Mouse (Mus musculus): ENCODE results near the gene Plekhg6. TPM values are rescaled to one million over a fixed set of nuclear protein-coding genes. Genes with fewer than 3 reads are reported as not detected.

Plekhg6 gene
- polyA plus RNA-seq, 2 experiments, result 0.38 to 0.39 TPM

- no peak for DNase-seq (ENCODE audit: low read depth in 3 of 3, low spot score in 3 of 3)
- Histone ChIP-seq H3K4me2 (ENCODE audit: low read depth) (no peak overlapping the region), H3K4me3 (ENCODE audit: insufficient read depth in 1 of 2, low read depth in 2 of 2, low read length in 2 of 2) (no peak overlapping the region), H3K9me3 (ENCODE audit: control insufficient read depth, low read length) (no peaks in the 10 kb centered on the region), H3K9ac (replicated peaks) (no peak overlapping the region), H3K27ac (no peak overlapping the region), H3K36me3 (replicated peaks; ENCODE audit: control insufficient read depth, insufficient read depth, low read depth) (no peaks in the 10 kb centered on the region), H3K4me1 (replicated peaks; ENCODE audit: control insufficient read depth in 2 of 2, insufficient read depth in 2 of 2, low read length in 1 of 2) (no peaks in the 10 kb centered on the region), H3K27me3 (ENCODE audit: control insufficient read depth, insufficient read depth, low read length) (no peaks in the 10 kb centered on the region)
- no peak for TF ChIP-seq CTCF (IDR thresholded peaks at IDR 0.05; ENCODE audit: low read depth)
- no peak for TF ChIP-seq EP300 (IDR thresholded peaks at IDR 0.05; ENCODE audit: low read depth)
- ATAC-seq (ENCODE audit: insufficient read depth), result no peak
- WGBS (ENCODE audit: insufficient replicate concordance), result 71% methylated on average over 10 of the region's 10 CpGs
These were observed 27.1 kb upstream of the Plekhg6 start for GRCm38 (mm10) chr6:125407657-125408056.

- TF ChIP-seq EP300 (IDR thresholded peaks at IDR 0.05; ENCODE audit: low read depth), result no peak
- TF ChIP-seq CTCF (IDR thresholded peaks at IDR 0.05; ENCODE audit: low read depth), result no peak
- 64% methylated on average over 7 of the region's 7 CpGs for WGBS (ENCODE audit: insufficient replicate concordance)
- Histone ChIP-seq H3K4me2 (ENCODE audit: low read depth) (no peak overlapping the region), H3K4me3 (ENCODE audit: insufficient read depth in 1 of 2, low read depth in 2 of 2, low read length in 2 of 2) (no peak overlapping the region), H3K9ac (replicated peaks) (no peak overlapping the region), H3K36me3 (replicated peaks; ENCODE audit: control insufficient read depth, insufficient read depth, low read depth) (no peaks in the 10 kb centered on the region), H3K9me3 (ENCODE audit: control insufficient read depth, low read length) (no peaks in the 10 kb centered on the region), H3K4me1 (replicated peaks; ENCODE audit: control insufficient read depth in 2 of 2, insufficient read depth in 2 of 2, low read length in 1 of 2) (no peaks in the 10 kb centered on the region), H3K27me3 (ENCODE audit: control insufficient read depth, insufficient read depth, low read length) (no peaks in the 10 kb centered on the region), H3K27ac (no peak overlapping the region)
- DNase-seq (ENCODE audit: low read depth in 3 of 3, low spot score in 3 of 3) (no peak), ATAC-seq (ENCODE audit: insufficient read depth) (no peak)
These were observed 26.6 kb upstream of the Plekhg6 start for GRCm38 (mm10) chr6:125407224-125407623.

- H3K27ac ChIP-seq, result no peak overlapping the region
- no peaks in the 10 kb centered on the region for H3K9me3 ChIP-seq (ENCODE audit: control insufficient read depth, low read length)
- WGBS (ENCODE audit: insufficient replicate concordance), result 59% methylated on average over 14 of the region's 14 CpGs
- no peaks in the 10 kb centered on the region for H3K4me1 ChIP-seq (replicated peaks; ENCODE audit: control insufficient read depth in 2 of 2, insufficient read depth in 2 of 2, low read length in 1 of 2)
- no peak overlapping the region for H3K4me3 ChIP-seq (ENCODE audit: insufficient read depth in 1 of 2, low read depth in 2 of 2, low read length in 2 of 2)
- no peak for TF ChIP-seq CTCF (IDR thresholded peaks at IDR 0.05; ENCODE audit: low read depth)
- no peak for TF ChIP-seq EP300 (IDR thresholded peaks at IDR 0.05; ENCODE audit: low read depth)
- DNase-seq (ENCODE audit: low read depth in 3 of 3, low spot score in 3 of 3), result no peak
- H3K36me3 ChIP-seq (replicated peaks; ENCODE audit: control insufficient read depth, insufficient read depth, low read depth), result no peaks in the 10 kb centered on the region
- no peak overlapping the region for H3K4me2 ChIP-seq (ENCODE audit: low read depth)
- no peak for ATAC-seq (ENCODE audit: insufficient read depth)
- H3K27me3 ChIP-seq (ENCODE audit: control insufficient read depth, insufficient read depth, low read length), result no peaks in the 10 kb centered on the region
- H3K9ac ChIP-seq (replicated peaks), result no peak overlapping the region
These were observed 25.1 kb upstream of the Plekhg6 start for GRCm38 (mm10) chr6:125405461-125406382.

GRCm38 (mm10) chr6:125389853-125390252 lies 9.3 kb upstream of the Plekhg6 start:
- Histone ChIP-seq H3K27me3 (ENCODE audit: control insufficient read depth, insufficient read depth, low read length) (no peaks in the 10 kb centered on the region), H3K9me3 (ENCODE audit: control insufficient read depth, low read length) (no peaks in the 10 kb centered on the region), H3K4me1 (replicated peaks; ENCODE audit: control insufficient read depth in 2 of 2, insufficient read depth in 2 of 2, low read length in 1 of 2) (no peaks in the 10 kb centered on the region; a peak in 1 of 4 replicates), H3K4me3 (ENCODE audit: insufficient read depth in 1 of 2, low read depth in 2 of 2, low read length in 2 of 2) (no peak overlapping the region), H3K36me3 (replicated peaks; ENCODE audit: control insufficient read depth, insufficient read depth, low read depth) (no peaks in the 10 kb centered on the region), H3K27ac (no peak overlapping the region), H3K9ac (replicated peaks) (no peak overlapping the region), H3K4me2 (ENCODE audit: low read depth) (no peak overlapping the region)
- TF ChIP-seq EP300 (IDR thresholded peaks at IDR 0.05; ENCODE audit: low read depth) (no peak), CTCF (IDR thresholded peaks at IDR 0.05; ENCODE audit: low read depth) (no peak)
- DNase-seq (ENCODE audit: low read depth in 3 of 3, low spot score in 3 of 3) (no peak), ATAC-seq (ENCODE audit: insufficient read depth) (no peak)
- 62% methylated on average over 5 of the region's 5 CpGs for WGBS (ENCODE audit: insufficient replicate concordance)

GRCm38 (mm10) chr6:125386080-125386479 lies 5.5 kb upstream of the Plekhg6 start:
- ATAC-seq (ENCODE audit: insufficient read depth), result peak; percentile 45; the same call in 1 of the 2 replicates
- H3K27me3 ChIP-seq (ENCODE audit: control insufficient read depth, insufficient read depth, low read length), result no peaks in the 10 kb centered on the region; the same call in 1 of the 2 replicates

More at GRCm38 (mm10) chr6:125386080-125386479, 5.5 kb upstream of the Plekhg6 start:
- H3K27ac ChIP-seq, result no peak overlapping the region
- TF ChIP-seq CTCF (IDR thresholded peaks at IDR 0.05; ENCODE audit: low read depth) (no peak), EP300 (IDR thresholded peaks at IDR 0.05; ENCODE audit: low read depth) (no peak)
- WGBS (ENCODE audit: insufficient replicate concordance), result 44% methylated on average over 6 of the region's 6 CpGs
- no peaks in the 10 kb centered on the region for H3K36me3 ChIP-seq (replicated peaks; ENCODE audit: control insufficient read depth, insufficient read depth, low read depth)
- no peaks in the 10 kb centered on the region; a peak in 1 of 4 replicates for H3K4me1 ChIP-seq (replicated peaks; ENCODE audit: control insufficient read depth in 2 of 2, insufficient read depth in 2 of 2, low read length in 1 of 2)
- H3K9ac ChIP-seq (replicated peaks), result no peak overlapping the region
- H3K4me2 ChIP-seq (ENCODE audit: low read depth), result no peak overlapping the region
- H3K9me3 ChIP-seq (ENCODE audit: control insufficient read depth, low read length), result no peaks in the 10 kb centered on the region
- H3K4me3 ChIP-seq (ENCODE audit: insufficient read depth in 1 of 2, low read depth in 2 of 2, low read length in 2 of 2), result no peak overlapping the region
- DNase-seq (ENCODE audit: low read depth in 3 of 3, low spot score in 3 of 3), result no peak
